Mouse (Mus musculus) cerebellum, adult 2 months (tissue): ENCODE data around the gene Gm49318.

Experiments used
- CTCF ChIP-seq: fragments of 200-500 bp; IDR thresholded peaks from 2 replicates; pipeline ENCODE4 v1.5.1; 2011; ENCODE audit warnings: low read depth, mild to moderate bottlenecking, control low read depth, low read length, moderate library complexity, borderline replicate concordance; ENCODE audit not compliant: insufficient read depth
- POLR2A ChIP-seq: fragments of 200-500 bp; IDR thresholded peaks from 2 replicates; pipeline ENCODE4 v1.6.1; 2011; ENCODE audit warnings: low read length, control low read depth, borderline replicate concordance; ENCODE audit not compliant: insufficient read depth

DNA sequence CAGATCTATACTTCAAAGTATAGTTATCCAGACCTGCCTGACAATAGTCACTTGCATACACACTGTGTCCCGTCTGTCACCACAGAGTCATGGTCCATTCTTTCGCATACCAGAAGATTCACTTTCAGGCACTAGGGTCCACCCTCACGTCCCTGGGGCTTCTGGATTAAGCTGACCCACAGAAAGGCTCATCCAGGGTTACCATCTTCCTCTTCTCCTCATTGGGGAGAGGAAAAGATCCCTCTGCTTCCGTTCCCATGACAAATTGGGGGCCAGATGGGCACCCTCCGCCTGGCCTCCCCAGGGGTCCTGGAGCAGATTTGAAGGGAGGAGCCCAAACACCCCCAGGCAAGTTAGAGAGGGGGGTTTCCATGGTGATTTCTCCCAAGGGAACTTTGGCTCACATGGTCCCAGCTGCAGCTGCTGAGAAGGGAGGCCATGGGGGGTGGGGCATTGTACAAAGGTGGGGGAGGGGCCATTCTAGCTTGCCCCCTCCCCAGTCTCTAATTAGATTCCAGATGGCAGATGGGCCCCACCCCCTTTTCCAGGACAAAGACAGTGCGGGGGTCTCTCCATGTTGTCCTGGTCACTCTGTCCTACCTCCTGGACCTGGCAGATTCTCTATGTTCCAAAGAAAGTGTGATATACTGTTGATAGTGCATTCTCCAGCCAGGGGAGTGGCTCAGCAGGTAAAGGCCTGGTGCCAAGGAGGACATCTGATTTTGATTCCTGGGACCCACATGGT is 35.6 kb downstream of the Gm49318 start:
- no peak for TF ChIP-seq CTCF
- TF ChIP-seq POLR2A, result no peak
